Mouse (Mus musculus): ENCODE results near the gene Ttc27. TPM values are rescaled to one million over a fixed set of nuclear protein-coding genes. Genes with fewer than 3 reads are reported as not detected.

The Ttc27 gene
- polyA plus RNA-seq, 1 experiment: 23.0 TPM

DNA sequence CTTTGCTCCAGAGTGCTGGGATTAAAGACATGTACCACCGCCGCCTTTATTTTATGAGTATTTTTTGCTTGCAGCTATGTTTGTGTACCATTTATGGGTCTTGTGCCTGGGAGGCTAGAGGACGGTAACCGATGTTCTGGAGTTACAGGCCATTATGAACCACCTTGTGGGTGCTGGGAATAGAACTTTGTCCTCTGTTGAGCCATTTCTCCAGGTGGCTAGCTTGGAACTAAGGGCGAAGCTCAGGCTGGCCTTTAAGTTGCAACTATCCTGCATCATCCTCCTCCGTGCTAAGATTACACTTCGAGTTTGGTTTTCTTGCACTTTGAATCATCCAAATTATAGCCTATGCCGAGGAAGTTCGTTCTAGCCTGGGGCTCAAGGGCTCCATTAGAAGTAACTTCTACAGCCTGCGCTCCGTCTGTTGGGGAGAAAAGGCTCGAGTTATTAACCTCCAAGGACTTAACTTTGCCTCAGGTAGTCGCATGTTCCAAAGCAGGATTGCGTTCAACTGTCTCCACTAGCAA lies 378 bp upstream of the Ttc27 start:
- TF ChIP-seq POLR2A (IDR thresholded peaks at IDR 0.05; ENCODE audit: borderline replicate concordance, control insufficient read depth, low read depth, low read length) (no peak), CTCF (IDR thresholded peaks at IDR 0.05; ENCODE audit: control insufficient read depth, insufficient read depth, low read length) (no peak)
- 9% methylated on average over 14 of the region's 14 CpGs for WGBS
- no peak overlapping the region for H3K27ac ChIP-seq (ENCODE audit: control insufficient read depth, insufficient read depth, low read depth, low read length, poor library complexity)
- peak overlapping the region; percentile 77 for H3K4me3 ChIP-seq (replicated peaks; ENCODE audit: control insufficient read depth, low read depth, low read length)
- H3K4me1 ChIP-seq (ENCODE audit: control insufficient read depth, insufficient read depth, low read length): no peaks in the 10 kb centered on the region; the same call in 1 of the 2 replicates

GRCm38 (mm10) chr17:74732872-74733271 lies 15.3 kb downstream of the Ttc27 start:
- TF ChIP-seq POLR2A (IDR thresholded peaks at IDR 0.05; ENCODE audit: borderline replicate concordance, control insufficient read depth, low read depth, low read length) (no peak), CTCF (IDR thresholded peaks at IDR 0.05; ENCODE audit: control insufficient read depth, insufficient read depth, low read length) (no peak)
- H3K27ac ChIP-seq (ENCODE audit: control insufficient read depth, insufficient read depth, low read depth, low read length, poor library complexity): no peak overlapping the region
- H3K4me3 ChIP-seq (replicated peaks; ENCODE audit: control insufficient read depth, low read depth, low read length): no peak overlapping the region
- no peaks in the 10 kb centered on the region for H3K4me1 ChIP-seq (ENCODE audit: control insufficient read depth, insufficient read depth, low read length)

DNA sequence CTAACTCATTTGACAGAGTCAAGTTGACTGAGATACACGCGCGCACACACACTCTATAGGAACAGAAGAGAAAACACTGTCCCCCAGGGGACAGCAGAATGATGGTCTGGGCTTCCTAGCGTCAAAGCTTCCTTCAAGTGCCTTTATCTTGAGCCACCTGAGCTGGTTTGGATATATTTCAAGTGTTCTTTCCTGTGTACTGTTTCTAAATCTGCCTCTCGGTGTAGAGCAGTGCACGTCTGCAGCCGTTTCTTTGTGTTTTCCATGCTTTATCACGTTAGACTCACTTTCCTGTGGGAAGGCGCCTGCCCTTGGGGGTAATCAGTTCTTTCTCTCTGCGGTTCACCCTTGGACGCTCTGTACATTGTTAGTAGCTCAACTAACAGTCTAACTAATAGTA lies 17.9 kb downstream of the Ttc27 start:
- TF ChIP-seq POLR2A (IDR thresholded peaks at IDR 0.05; ENCODE audit: borderline replicate concordance, control insufficient read depth, low read depth, low read length) (no peak), CTCF (IDR thresholded peaks at IDR 0.05; ENCODE audit: control insufficient read depth, insufficient read depth, low read length) (no peak)
- 55% methylated on average over 11 of the region's 11 CpGs for WGBS

GRCm38 (mm10) chr17:74749659-74750058 lies 32.1 kb downstream of the Ttc27 start:
- Histone ChIP-seq H3K4me3 (replicated peaks; ENCODE audit: control insufficient read depth, low read depth, low read length) (no peak overlapping the region), H3K27ac (ENCODE audit: control insufficient read depth, insufficient read depth, low read depth, low read length, poor library complexity) (no peak overlapping the region), H3K4me1 (ENCODE audit: control insufficient read depth, insufficient read depth, low read length) (no peaks in the 10 kb centered on the region)
- TF ChIP-seq CTCF (IDR thresholded peaks at IDR 0.05; ENCODE audit: control insufficient read depth, insufficient read depth, low read length) (no peak), POLR2A (IDR thresholded peaks at IDR 0.05; ENCODE audit: borderline replicate concordance, control insufficient read depth, low read depth, low read length) (no peak)
- WGBS: 86% methylated on average over 1 of the region's 1 CpGs

More for the DNA sequence above, 17.9 kb downstream of the Ttc27 start:
- no peak overlapping the region for H3K4me3 ChIP-seq (replicated peaks; ENCODE audit: control insufficient read depth, low read depth, low read length)
- no peak overlapping the region for H3K27ac ChIP-seq (ENCODE audit: control insufficient read depth, insufficient read depth, low read depth, low read length, poor library complexity)
- no peaks in the 10 kb centered on the region for H3K4me1 ChIP-seq (ENCODE audit: control insufficient read depth, insufficient read depth, low read length)

GRCm38 (mm10) chr17:74751026-74751425 lies 33.5 kb downstream of the Ttc27 start:
- no peaks in the 10 kb centered on the region for H3K4me1 ChIP-seq (ENCODE audit: control insufficient read depth, insufficient read depth, low read length)
- TF ChIP-seq POLR2A (IDR thresholded peaks at IDR 0.05; ENCODE audit: borderline replicate concordance, control insufficient read depth, low read depth, low read length) (no peak), CTCF (IDR thresholded peaks at IDR 0.05; ENCODE audit: control insufficient read depth, insufficient read depth, low read length) (no peak)
- no peak overlapping the region for H3K4me3 ChIP-seq (replicated peaks; ENCODE audit: control insufficient read depth, low read depth, low read length)
- 66% methylated on average over 4 of the region's 4 CpGs for WGBS
- H3K27ac ChIP-seq (ENCODE audit: control insufficient read depth, insufficient read depth, low read depth, low read length, poor library complexity): no peak overlapping the region

GRCm38 (mm10) chr17:74752906-74753627 lies 35.5 kb downstream of the Ttc27 start:
- no peak for TF ChIP-seq POLR2A (IDR thresholded peaks at IDR 0.05; ENCODE audit: borderline replicate concordance, control insufficient read depth, low read depth, low read length)
- Histone ChIP-seq H3K4me3 (replicated peaks; ENCODE audit: control insufficient read depth, low read depth, low read length) (no peak overlapping the region), H3K4me1 (ENCODE audit: control insufficient read depth, insufficient read depth, low read length) (no peaks in the 10 kb centered on the region), H3K27ac (ENCODE audit: control insufficient read depth, insufficient read depth, low read depth, low read length, poor library complexity) (no peak overlapping the region)
- 79% methylated on average over 8 of the region's 8 CpGs for WGBS

DNA sequence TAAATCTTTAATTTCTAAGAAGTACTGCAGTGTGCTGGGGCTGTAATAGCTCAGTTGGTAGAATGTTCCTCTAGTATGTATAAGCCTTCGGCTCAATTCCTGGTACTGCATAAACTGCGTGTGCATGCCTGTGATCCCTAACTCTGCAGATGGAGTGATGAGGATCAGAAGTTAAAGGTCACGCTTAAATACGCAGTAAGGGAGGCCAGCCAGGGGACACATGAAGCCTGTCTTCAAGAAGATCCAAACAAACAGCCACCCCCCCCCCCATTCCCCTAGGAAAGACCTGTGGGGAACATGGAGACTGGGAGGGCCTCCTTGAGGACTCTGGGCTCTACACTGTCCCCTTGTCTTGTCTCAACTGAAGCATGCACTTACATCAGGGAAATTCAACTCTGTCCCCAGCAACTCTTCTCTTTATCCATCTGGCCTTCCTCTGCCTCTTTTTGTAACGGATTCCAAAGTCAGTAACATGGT lies 36.1 kb downstream of the Ttc27 start:
- no peaks in the 10 kb centered on the region for H3K4me1 ChIP-seq (ENCODE audit: control insufficient read depth, insufficient read depth, low read length)
- WGBS: 89% methylated on average over 5 of the region's 5 CpGs
- H3K27ac ChIP-seq (ENCODE audit: control insufficient read depth, insufficient read depth, low read depth, low read length, poor library complexity): no peak overlapping the region
- TF ChIP-seq POLR2A (IDR thresholded peaks at IDR 0.05; ENCODE audit: borderline replicate concordance, control insufficient read depth, low read depth, low read length) (no peak), CTCF (IDR thresholded peaks at IDR 0.05; ENCODE audit: control insufficient read depth, insufficient read depth, low read length) (no peak)
- no peak overlapping the region for H3K4me3 ChIP-seq (replicated peaks; ENCODE audit: control insufficient read depth, low read depth, low read length)

GRCm38 (mm10) chr17:74754369-74755118 lies 37.0 kb downstream of the Ttc27 start:
- no peaks in the 10 kb centered on the region for H3K4me1 ChIP-seq (ENCODE audit: control insufficient read depth, insufficient read depth, low read length)
- TF ChIP-seq CTCF (IDR thresholded peaks at IDR 0.05; ENCODE audit: control insufficient read depth, insufficient read depth, low read length): no peak
- TF ChIP-seq POLR2A (IDR thresholded peaks at IDR 0.05; ENCODE audit: borderline replicate concordance, control insufficient read depth, low read depth, low read length): no peak
- WGBS: 86% methylated on average over 11 of the region's 11 CpGs
- H3K4me3 ChIP-seq (replicated peaks; ENCODE audit: control insufficient read depth, low read depth, low read length): no peak overlapping the region
- no peak overlapping the region for H3K27ac ChIP-seq (ENCODE audit: control insufficient read depth, insufficient read depth, low read depth, low read length, poor library complexity)

Data from bone marrow, adult 2 months (tissue).